ENCODE assay signal across 15 mouse cellular contexts in genomic region chr4:136716561-136716972, GRCm38 (mm10).
DNase-seq lines count a peak whose midpoint lies in the region; TF ChIP-seq lines count a peak whose summit lies in the region.
"Had no signal": no experiment of that assay in that cellular context is flagged by ENCODE, and none has a peak within 500 bp of the region (broad histone marks: within the 10 kb centered on the region; RNA-seq: fewer than 3 reads in every experiment).

No protein-coding gene starts in this region.

- H3K27ac ChIP-seq in layer of hippocampus, adult 2 months, result no peak overlapping the region
- H3K27ac ChIP-seq: liver, embryonic 12.5 days; stomach, postnatal 0 days had no signal

- H3K4me3 ChIP-seq in layer of hippocampus, adult 2 months, result no peak overlapping the region
- H3K4me3 ChIP-seq: liver, embryonic 12.5 days had no signal

- no peak for TF ChIP-seq CTCF in layer of hippocampus, adult 2 months (conservative IDR thresholded peaks at IDR 0.05)

- DNase-seq in layer of hippocampus, adult 2 months (ENCODE audit: low spot score in 2 of 2), result peak; percentile 48 to 54
- no peak for DNase-seq in layer of hippocampus, adult 11-12 months (ENCODE audit: low spot score)
- peak; percentile 73 for DNase-seq in brain, adult 2 months (ENCODE audit: low read depth, low spot score)
- DNase-seq in cerebellum, postnatal 14 days, result peak; percentile 70 to 78
- peak; percentile 52 to 57 for DNase-seq in layer of hippocampus, postnatal 36 days
- DNase-seq in lung, postnatal 25 days (ENCODE audit: low spot score), result no peak
- DNase-seq in ovary, postnatal 10 days (ENCODE audit: low spot score), result no peak
- no peak for DNase-seq in ovary, adult 18-20 months (ENCODE audit: low spot score)
- DNase-seq: adrenal gland, postnatal 14 days; gastrocnemius, postnatal 36 days; kidney, adult 9 months; lung, postnatal 14 days; retina, postnatal 1 day had no signal

Comparison
In these comparisons a context has a peak if more than half of its experiments do, and no peak if none do; other contexts are left out.
1. DNase-seq: peak in layer of hippocampus, adult 2 months (2 of 2), brain, adult 2 months (single experiment), cerebellum, postnatal 14 days (2 of 2) and layer of hippocampus, postnatal 36 days (2 of 2); none in layer of hippocampus, adult 11-12 months (single experiment), lung, postnatal 25 days (single experiment), ovary, postnatal 10 days (single experiment) and ovary, adult 18-20 months (single experiment).